Mouse (Mus musculus): ENCODE measurements around the gene Tceal9. TPM values are rescaled to one million over a fixed set of nuclear protein-coding genes. Genes with fewer than 3 reads are reported as not detected.
A peak's percentile ranks its signal among the peaks of the same experiment; 100 is the strongest.

The Tceal9 gene
- total and polyA plus RNA-seq, 3 experiments: 75.2 to 113 TPM; not detected in 1

- Histone ChIP-seq H3K27ac (ENCODE audit: control insufficient read depth, low read depth, low read length) (no peak overlapping the region), H3K9me3 (replicated peaks; ENCODE audit: insufficient read depth, low read length) (no peaks in the 10 kb centered on the region), H3K4me3 (ENCODE audit: control insufficient read depth in 1 of 2, insufficient read depth in 1 of 2, low read depth in 2 of 2, low read length in 2 of 2) (no peak overlapping the region), H3K27me3 (ENCODE audit: control insufficient read depth in 1 of 2, insufficient read depth in 2 of 2, low read length in 2 of 2) (peaks cover 2 to 3% of the 10 kb centered on the region in 2 experiments; a peak in 2 of 4 replicates), H3K4me1 (ENCODE audit: control insufficient read depth in 1 of 2, insufficient read depth in 2 of 2, low read length in 2 of 2) (no peaks in the 10 kb centered on the region), H3K36me3 (ENCODE audit: control insufficient read depth in 1 of 2, insufficient read depth in 2 of 2, low read length in 2 of 2) (no peaks in the 10 kb centered on the region), H3K9ac (ENCODE audit: control insufficient read depth, low read depth, low read length, poor library complexity, severe bottlenecking) (no peak overlapping the region), H3K79me2 (ENCODE audit: control insufficient read depth, insufficient read depth, low read length, poor library complexity) (no peaks in the 10 kb centered on the region)
- TF ChIP-seq ZKSCAN1 (IDR thresholded peaks at IDR 0.05; ENCODE audit: low read depth, low read length): no peak
- TF ChIP-seq JUND (IDR thresholded peaks at IDR 0.05; ENCODE audit: low read depth, low read length): no peak
- TF ChIP-seq MAFK (IDR thresholded peaks at IDR 0.05; ENCODE audit: borderline replicate concordance, low read depth, low read length): no peak
- no peak for TF ChIP-seq POLR2AphosphoS5 (IDR thresholded peaks at IDR 0.05; ENCODE audit: borderline replicate concordance, low read depth, low read length)
- TF ChIP-seq MAX (IDR thresholded peaks at IDR 0.05; ENCODE audit: low read length): no peak
- no peak for DNase-seq (ENCODE audit: low read depth, low spot score)
These were observed 41.6 kb upstream of the Tceal9 start for GRCm38 (mm10) chrX:136203257-136203656.

GRCm38 (mm10) chrX:136203664-136204066 is 41.2 kb upstream of the Tceal9 start, which contains the start of gene Tceal5:
Gene Tceal5, minus strand, starts transcription at chrX:136203876.
- no peaks in the 10 kb centered on the region for H3K9me3 ChIP-seq (replicated peaks; ENCODE audit: insufficient read depth, low read length)
- H3K9ac ChIP-seq (ENCODE audit: control insufficient read depth, low read depth, low read length, poor library complexity, severe bottlenecking): no peak within 1 kb of the TSS
- no peak within 1 kb of the TSS for H3K4me3 ChIP-seq (ENCODE audit: control insufficient read depth in 1 of 2, insufficient read depth in 1 of 2, low read depth in 2 of 2, low read length in 2 of 2)
- peaks cover 2 to 3% of the 10 kb centered on the region in 2 experiments; a peak in 2 of 4 replicates for H3K27me3 ChIP-seq (ENCODE audit: control insufficient read depth in 1 of 2, insufficient read depth in 2 of 2, low read length in 2 of 2)
- no peak for DNase-seq (ENCODE audit: low read depth, low spot score)
- TF ChIP-seq USF1 (IDR thresholded peaks at IDR 0.05; ENCODE audit: low read depth, low read length) (peak; percentile 58), MEF2A (IDR thresholded peaks at IDR 0.05; ENCODE audit: extremely low read depth, insufficient replicate concordance, low read depth, low read length, poor library complexity, severe bottlenecking) (no peak)
- H3K4me1 ChIP-seq (ENCODE audit: control insufficient read depth in 1 of 2, insufficient read depth in 2 of 2, low read length in 2 of 2): no peaks in the 10 kb centered on the region
- no peaks in the 10 kb centered on the region for H3K36me3 ChIP-seq (ENCODE audit: control insufficient read depth in 1 of 2, insufficient read depth in 2 of 2, low read length in 2 of 2)
- H3K27ac ChIP-seq (ENCODE audit: control insufficient read depth, low read depth, low read length): no peak within 1 kb of the TSS
- no peaks in the 10 kb centered on the region for H3K79me2 ChIP-seq (ENCODE audit: control insufficient read depth, insufficient read depth, low read length, poor library complexity)

GRCm38 (mm10) chrX:136204406-136204805 is 40.5 kb upstream of the Tceal9 start:
- no peak for DNase-seq (ENCODE audit: low read depth, low spot score)
- Histone ChIP-seq H3K4me1 (ENCODE audit: control insufficient read depth in 1 of 2, insufficient read depth in 2 of 2, low read length in 2 of 2) (no peaks in the 10 kb centered on the region), H3K27ac (ENCODE audit: control insufficient read depth, low read depth, low read length) (no peak overlapping the region), H3K4me3 (ENCODE audit: control insufficient read depth in 1 of 2, insufficient read depth in 1 of 2, low read depth in 2 of 2, low read length in 2 of 2) (no peak overlapping the region), H3K9ac (ENCODE audit: control insufficient read depth, low read depth, low read length, poor library complexity, severe bottlenecking) (no peak overlapping the region), H3K27me3 (ENCODE audit: control insufficient read depth in 1 of 2, insufficient read depth in 2 of 2, low read length in 2 of 2) (peaks cover 3 to 4% of the 10 kb centered on the region in 2 experiments), H3K9me3 (replicated peaks; ENCODE audit: insufficient read depth, low read length) (no peaks in the 10 kb centered on the region), H3K36me3 (ENCODE audit: control insufficient read depth in 1 of 2, insufficient read depth in 2 of 2, low read length in 2 of 2) (no peaks in the 10 kb centered on the region), H3K79me2 (ENCODE audit: control insufficient read depth, insufficient read depth, low read length, poor library complexity) (no peaks in the 10 kb centered on the region)
- TF ChIP-seq CHD1 (IDR thresholded peaks at IDR 0.05; ENCODE audit: low read depth, low read length): no peak
- no peak for TF ChIP-seq NELFE (IDR thresholded peaks at IDR 0.05; ENCODE audit: low read depth, low read length)
- no peak for TF ChIP-seq NRF1 (IDR thresholded peaks at IDR 0.05; ENCODE audit: insufficient read depth, low read depth, low read length, poor library complexity, severe bottlenecking)
- TF ChIP-seq HCFC1 (IDR thresholded peaks at IDR 0.05; ENCODE audit: low read depth, low read length): no peak
- no peak for TF ChIP-seq E2F4 (IDR thresholded peaks at IDR 0.05; ENCODE audit: borderline replicate concordance, low read depth, low read length)
- TF ChIP-seq MXI1 (IDR thresholded peaks at IDR 0.05; ENCODE audit: low read depth, low read length): no peak
- TF ChIP-seq MAFK (IDR thresholded peaks at IDR 0.05; ENCODE audit: borderline replicate concordance, low read depth, low read length): no peak
- no peak for TF ChIP-seq GABPA (IDR thresholded peaks at IDR 0.05; ENCODE audit: low read depth, low read length)
- no peak for TF ChIP-seq POLR2AphosphoS2 (IDR thresholded peaks at IDR 0.05; ENCODE audit: low read length)
